Mouse (Mus musculus): Measurements from ENCODE around the gene Cdcp2. TPM values are rescaled to one million over a fixed set of nuclear protein-coding genes. Genes with fewer than 3 reads are reported as not detected.

The Cdcp2 gene
- total RNA-seq, 2 experiments from 2014 or later: not detected

DNA sequence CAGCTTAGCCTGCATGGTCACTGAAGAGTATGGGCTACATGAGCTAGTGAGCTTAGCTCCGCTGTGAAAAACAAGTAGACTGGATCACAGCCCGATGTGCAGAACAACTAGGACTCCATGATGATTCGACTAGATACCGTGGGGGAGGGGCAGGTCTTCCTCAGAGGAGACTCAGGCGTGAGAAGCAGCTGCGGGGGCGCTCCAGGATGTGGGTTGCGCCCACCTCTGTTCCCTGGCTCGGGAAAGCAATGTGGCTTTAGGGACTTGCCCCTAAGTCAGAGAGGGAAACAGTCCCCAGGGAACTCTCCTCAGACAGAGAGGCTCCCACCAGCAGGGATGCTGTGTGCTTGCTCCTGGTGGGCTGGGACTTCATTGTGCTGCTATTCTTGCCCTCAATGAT, 33.8 kb downstream of the Cdcp2 start:
- no peak for DNase-seq (ENCODE audit: low spot score)

GRCm38 (mm10) chr4:107134891-107135290, 38.2 kb downstream of the Cdcp2 start:
- no peak for DNase-seq (ENCODE audit: low spot score)

- DNase-seq (ENCODE audit: low spot score): no peak
Observed at GRCm38 (mm10) chr4:107135663-107136062, 39.0 kb downstream of the Cdcp2 start.

GRCm38 (mm10) chr4:107136531-107136930, 39.8 kb downstream of the Cdcp2 start:
- no peak for DNase-seq (ENCODE audit: low spot score)

- DNase-seq (ENCODE audit: low spot score): no peak
Observed at GRCm38 (mm10) chr4:107138948-107139835, 42.5 kb downstream of the Cdcp2 start.

GRCm38 (mm10) chr4:107139836-107140631, 43.3 kb downstream of the Cdcp2 start:
- DNase-seq (ENCODE audit: low spot score): no peak

- DNase-seq (ENCODE audit: low spot score): no peak
Observed at GRCm38 (mm10) chr4:107143511-107143910, 46.8 kb downstream of the Cdcp2 start.

- DNase-seq (ENCODE audit: low spot score): no peak
Observed at GRCm38 (mm10) chr4:107150991-107151390, 54.3 kb downstream of the Cdcp2 start.

- no peak for DNase-seq (ENCODE audit: low spot score)
Observed at GRCm38 (mm10) chr4:107152571-107152970, 55.9 kb downstream of the Cdcp2 start.

DNA sequence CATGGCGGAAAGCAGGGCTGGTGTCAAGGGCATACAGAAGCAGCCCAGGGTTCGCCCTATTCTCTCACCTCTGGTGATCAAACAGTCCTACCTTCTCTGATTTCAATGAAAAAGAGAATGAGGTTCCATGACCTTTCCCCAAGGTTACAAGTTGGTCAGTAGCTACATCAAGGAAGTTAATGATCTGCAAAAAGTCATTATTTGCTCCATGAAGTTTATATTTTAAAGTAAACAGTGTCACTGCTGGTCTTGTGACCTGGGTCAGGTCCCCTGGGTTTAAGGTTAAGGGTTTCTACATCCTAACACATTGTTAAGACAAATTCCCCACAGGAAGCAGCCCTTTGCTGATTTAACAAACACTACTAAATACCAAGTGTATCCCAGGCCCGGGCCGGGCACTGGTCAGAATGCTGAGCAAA, 60.3 kb downstream of the Cdcp2 start:
- DNase-seq (ENCODE audit: low spot score): no peak

GRCm38 (mm10) chr4:107159166-107159773, 62.6 kb downstream of the Cdcp2 start:
- DNase-seq (ENCODE audit: low spot score): no peak

DNA sequence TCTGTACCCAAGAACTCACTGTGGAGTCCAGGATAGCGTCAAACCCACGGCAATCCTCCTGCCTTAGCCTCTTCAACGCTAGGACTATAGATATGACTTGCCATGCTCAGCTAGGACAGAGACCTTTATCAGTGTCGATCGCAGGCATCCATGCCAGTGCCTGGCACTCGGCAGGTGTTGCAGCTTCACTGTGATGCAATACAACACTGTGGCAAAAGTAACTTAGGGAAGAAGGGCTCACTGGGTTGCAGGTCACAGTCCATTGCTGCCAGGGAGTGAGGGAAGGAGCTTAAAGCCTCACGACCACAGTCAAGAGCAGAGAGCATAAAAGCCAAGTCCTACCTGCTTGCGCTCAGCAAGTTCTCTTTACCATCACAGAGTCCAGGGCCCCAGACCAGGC, 63.5 kb downstream of the Cdcp2 start:
- DNase-seq (ENCODE audit: low spot score): no peak

Other genes with a start within 250 kb of the Cdcp2 start
- gene Ssbp3, start 186.2 kb upstream of the Cdcp2 start, total RNA-seq (2021): 10 to 100 TPM; 20.5 to 25.5 TPM
- 10 to 100 TPM; 79.4 to 83.1 TPM for gene Mrpl37, start 30.0 kb upstream of the Cdcp2 start, total RNA-seq (2021)
- 10 to 100 TPM; 15.0 to 18.4 TPM for gene Cyb5rl, start 29.9 kb upstream of the Cdcp2 start, total RNA-seq (2021)
- 10 to 100 TPM; 74.4 to 89.6 TPM for gene Tmem59, start 81.5 kb downstream of the Cdcp2 start, total RNA-seq (2021)
- gene Tceanc2, start 82.2 kb downstream of the Cdcp2 start, total RNA-seq (2021): 10 to 100 TPM; 10.9 to 13.0 TPM
- gene Ldlrad1, start 112.3 kb downstream of the Cdcp2 start, total RNA-seq (2021): not detected
- 1 to 10 TPM; 7.9 to 9.5 TPM for gene Lrrc42, start 156.6 kb downstream of the Cdcp2 start, total RNA-seq (2021)
- 1 to 10 TPM; 9.2 to 9.7 TPM for gene Hspb11, start 156.7 kb downstream of the Cdcp2 start, total RNA-seq (2021)
- not detected for gene Dio1, start 210.3 kb downstream of the Cdcp2 start, total RNA-seq (2021)
- 1 to 10 TPM; 8.2 to 9.0 TPM for gene Yipf1, start 217.5 kb downstream of the Cdcp2 start, total RNA-seq (2021)